Mouse (Mus musculus) bone marrow, adult 2 months (tissue): ENCODE measurements around the gene Tln2.

Experiments
- CTCF ChIP-seq: fragments of 200-500 bp; IDR thresholded peaks from 2 replicates; pipeline ENCODE4 v1.5.1; 2011; ENCODE audit warnings: low read length, control low read depth; ENCODE audit not compliant: control insufficient read depth, insufficient read depth
- POLR2A ChIP-seq: fragments of 200-500 bp; IDR thresholded peaks from 2 replicates; pipeline ENCODE4 v1.6.1; 2011; ENCODE audit warnings: low read depth, mild to moderate bottlenecking, control low read depth, low read length, borderline replicate concordance; ENCODE audit not compliant: control insufficient read depth

DNA sequence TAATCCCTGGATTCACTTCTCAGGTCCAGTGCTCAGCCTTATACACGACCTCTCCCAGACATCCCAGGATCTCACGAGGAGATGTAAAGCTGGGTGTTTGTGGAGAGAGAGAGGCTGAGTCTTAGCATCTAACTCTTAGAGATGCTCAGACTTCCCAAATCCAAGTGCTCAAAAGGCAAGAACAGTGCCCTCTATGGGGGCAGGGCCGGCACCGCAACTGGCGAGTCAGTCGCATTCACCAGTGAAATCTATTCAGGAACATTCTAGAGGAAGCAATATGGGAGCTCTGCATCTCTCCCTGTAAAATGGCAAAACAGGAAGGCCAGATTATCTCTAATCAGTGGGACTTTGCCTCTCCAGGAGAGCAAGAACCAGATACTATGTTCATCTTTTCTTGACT lies 159.9 kb downstream of the Tln2 start:
- TF ChIP-seq CTCF (no peak), POLR2A (no peak)
